Mouse (Mus musculus) thymus, adult 2 months (tissue): Measurements from ENCODE around the gene Angptl8. TPM values are rescaled to one million over a fixed set of nuclear protein-coding genes. Genes with fewer than 3 reads are reported as not detected.
"Not testable (repeated sequence)": the region's sequence is repeated elsewhere in the genome, so short reads cannot be mapped to it uniquely, and the experiment has no call there.

ENCODE experiments used
- DNase-seq: peaks from one replicate; pipeline ENCODE4 v3.0.0; 2021
- H3K27ac ChIP-seq: fragments of 200-500 bp; 2 replicates; pipeline ENCODE4 v1.5.1; 2012; ENCODE audit warnings: low read length, control low read depth; ENCODE audit not compliant: control insufficient read depth, insufficient read depth
- H3K27me3 ChIP-seq: fragments of 200-500 bp; 2 replicates; pipeline ENCODE4 v1.6.1; 2012; ENCODE audit warnings: mild to moderate bottlenecking, low read length, moderate library complexity, mixed read lengths; ENCODE audit not compliant: control insufficient read depth, insufficient read depth
- H3K36me3 ChIP-seq: fragments of 200-500 bp; 2 replicates; pipeline ENCODE4 v1.6.1; 2012; ENCODE audit warnings: mild to moderate bottlenecking, low read length, moderate library complexity; ENCODE audit not compliant: control insufficient read depth, insufficient read depth
- H3K4me1 ChIP-seq: fragments of 200-500 bp; replicated peaks from 2 replicates; pipeline ENCODE4 v1.6.1; 2012; ENCODE audit warnings: low read length; ENCODE audit not compliant: control insufficient read depth, insufficient read depth
- H3K4me3 ChIP-seq: fragments of 200-500 bp; 2 replicates; pipeline ENCODE4 v1.5.1; 2012; ENCODE audit warnings: mild to moderate bottlenecking, low read length, control low read depth, moderate library complexity; ENCODE audit not compliant: control insufficient read depth, insufficient read depth
- CTCF ChIP-seq: fragments of 200-500 bp; IDR thresholded peaks from 2 replicates; pipeline ENCODE4 v1.5.1; 2012; ENCODE audit warnings: mild to moderate bottlenecking, control low read depth, low read length, moderate library complexity, borderline replicate concordance; ENCODE audit not compliant: control insufficient read depth, poor library complexity, insufficient read depth; ENCODE audit errors: extremely low read depth
- POLR2A ChIP-seq: fragments of 200-500 bp; IDR thresholded peaks from 2 replicates; pipeline ENCODE4 v1.6.1; 2012; ENCODE audit warnings: mild to moderate bottlenecking, low read length, control low read depth, moderate library complexity; ENCODE audit not compliant: control insufficient read depth, poor library complexity, insufficient read depth; ENCODE audit errors: extremely low read depth
- WGBS: fragments of 180-500 bp; shearing (Covaris S2); methylation state at CpG from one replicate; pipeline ENCODE4 v1.1.7; 2018; 5-methylcytosine and 5-hydroxymethylcytosine counted together
- polyA plus RNA-seq: library from polyadenylated mRNA; depleted of rRNA; stranded (reverse); fragments of >200 nt; gene quantifications from 2 replicates; pipeline ENCODE4 v1.2.3, GENCODE M21; 2012; rRNA removed

Gene Angptl8
- 4.7 and 6.5 TPM in 2 replicates for polyA plus RNA-seq

GRCm38 (mm10) chr9:21835258-21835912 is at the start of gene Angptl8:
Angptl8 (plus strand) TSS chr9:21835510.
- Histone ChIP-seq H3K27me3 (no peaks in the 10 kb centered on the region), H3K4me3 (no peak within 1 kb of the TSS), H3K4me1 (no peaks in the 10 kb centered on the region), H3K36me3 (no peaks in the 10 kb centered on the region), H3K27ac (no peak within 1 kb of the TSS)
- 95% methylated on average over 15 of the region's 15 CpGs for WGBS
- DNase-seq = no peak
- TF ChIP-seq CTCF (no peak), POLR2A (no peak)

- H3K4me1 ChIP-seq, DNase-seq, H3K27me3 ChIP-seq, H3K27ac ChIP-seq, H3K36me3 ChIP-seq, H3K4me3 ChIP-seq: not testable (repeated sequence)
- WGBS = 91% methylated on average over 2 of the region's 2 CpGs
These were observed 49.0 kb upstream of the Angptl8 start for GRCm38 (mm10) chr9:21786309-21786708.

- Histone ChIP-seq H3K27ac (no peak overlapping the region), H3K4me3 (no peak overlapping the region), H3K36me3 (no peaks in the 10 kb centered on the region), H3K27me3 (no peaks in the 10 kb centered on the region), H3K4me1 (no peaks in the 10 kb centered on the region)
- TF ChIP-seq POLR2A (no peak), CTCF (peak; percentile 82; the same call in 1 of the 2 replicates)
- WGBS = 12% methylated on average over 6 of the region's 6 CpGs
- peak; percentile 71 for DNase-seq
These were observed 48.4 kb upstream of the Angptl8 start for GRCm38 (mm10) chr9:21786906-21787305.

- H3K4me1 ChIP-seq = no peaks in the 10 kb centered on the region
- H3K4me3 ChIP-seq = no peak overlapping the region
- H3K27ac ChIP-seq = no peak overlapping the region
- no peak for TF ChIP-seq POLR2A
- no peak for TF ChIP-seq CTCF
- no peak for DNase-seq
- H3K36me3 ChIP-seq = no peaks in the 10 kb centered on the region
- WGBS = 93% methylated on average over 5 of the region's 5 CpGs
- no peaks in the 10 kb centered on the region for H3K27me3 ChIP-seq
These were observed 47.7 kb upstream of the Angptl8 start for GRCm38 (mm10) chr9:21787654-21788053.

- no peak overlapping the region for H3K27ac ChIP-seq
- H3K4me1 ChIP-seq = no peaks in the 10 kb centered on the region
- 91% methylated on average over 9 of the region's 9 CpGs for WGBS
- DNase-seq = no peak
- no peaks in the 10 kb centered on the region for H3K36me3 ChIP-seq
- TF ChIP-seq POLR2A (no peak), CTCF (no peak)
- H3K27me3 ChIP-seq = no peaks in the 10 kb centered on the region
- H3K4me3 ChIP-seq = no peak overlapping the region
These were observed 47.1 kb upstream of the Angptl8 start for GRCm38 (mm10) chr9:21788234-21788633.

GRCm38 (mm10) chr9:21791861-21792260 is 43.4 kb upstream of the Angptl8 start:
- TF ChIP-seq POLR2A (no peak), CTCF (no peak)
- H3K36me3 ChIP-seq = no peaks in the 10 kb centered on the region
- H3K27me3 ChIP-seq = no peaks in the 10 kb centered on the region
- H3K4me1 ChIP-seq = no peaks in the 10 kb centered on the region; the same call in 1 of the 2 replicates
- DNase-seq = no peak
- no peak overlapping the region for H3K27ac ChIP-seq
- WGBS = 92% methylated on average over 8 of the region's 8 CpGs
- H3K4me3 ChIP-seq = no peak overlapping the region

GRCm38 (mm10) chr9:21792644-21793043 is 42.7 kb upstream of the Angptl8 start:
- no peaks in the 10 kb centered on the region for H3K36me3 ChIP-seq
- no peaks in the 10 kb centered on the region for H3K27me3 ChIP-seq
- no peak for DNase-seq
- 20% methylated on average over 8 of the region's 8 CpGs for WGBS
- no peak for TF ChIP-seq CTCF
- no peak for TF ChIP-seq POLR2A
- no peak overlapping the region for H3K27ac ChIP-seq
- H3K4me1 ChIP-seq = peaks cover 2% of the 10 kb centered on the region; the same call in 1 of the 2 replicates
- no peak overlapping the region for H3K4me3 ChIP-seq

- not testable (repeated sequence) for H3K27me3 ChIP-seq, DNase-seq, H3K4me3 ChIP-seq, H3K36me3 ChIP-seq, H3K27ac ChIP-seq, H3K4me1 ChIP-seq
- WGBS = 97% methylated on average over 6 of the region's 6 CpGs
These were observed 41.8 kb upstream of the Angptl8 start for GRCm38 (mm10) chr9:21793507-21793906.
